Mouse (Mus musculus) CD4-positive, CD25-positive, alpha-beta regulatory T cell, adult 2 months (primary cell): ENCODE measurements around the gene Siglece.

Source experiments
- DNase-seq: peaks from one replicate; pipeline ENCODE4 v3.0.0-alpha.2; 2012; ENCODE audit warnings: low read depth, low spot score

The Siglece gene

DNA sequence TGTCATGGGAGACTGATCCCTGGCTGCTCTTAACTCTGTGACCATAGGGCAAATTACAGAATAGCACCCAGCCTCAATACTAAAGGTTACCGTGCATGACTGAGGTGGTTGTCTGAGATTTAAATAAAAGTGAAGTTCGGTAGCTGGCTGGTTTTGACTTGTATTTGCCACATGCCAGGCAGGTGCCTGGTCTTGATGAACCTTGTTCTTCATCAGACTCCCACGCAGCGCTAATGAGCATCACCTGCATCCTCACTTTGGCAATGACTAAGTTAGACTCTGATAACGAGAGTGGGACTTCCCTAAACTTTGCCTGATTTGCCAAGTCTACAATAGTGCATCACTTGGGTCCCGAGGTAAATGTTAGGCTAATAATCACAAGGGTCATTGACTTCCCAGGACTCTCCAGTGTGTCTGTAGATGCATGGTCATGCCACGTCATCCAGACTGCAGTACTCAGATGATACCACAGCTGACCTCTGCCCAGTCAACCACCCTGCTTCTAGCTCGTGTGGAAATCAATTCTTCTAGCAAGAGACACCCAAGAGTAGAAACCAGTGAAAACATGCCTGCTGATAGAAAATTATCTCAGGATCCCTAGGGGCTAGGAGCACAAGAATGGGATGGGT is 34.1 kb downstream of the Siglece start:
- DNase-seq: no peak

DNA sequence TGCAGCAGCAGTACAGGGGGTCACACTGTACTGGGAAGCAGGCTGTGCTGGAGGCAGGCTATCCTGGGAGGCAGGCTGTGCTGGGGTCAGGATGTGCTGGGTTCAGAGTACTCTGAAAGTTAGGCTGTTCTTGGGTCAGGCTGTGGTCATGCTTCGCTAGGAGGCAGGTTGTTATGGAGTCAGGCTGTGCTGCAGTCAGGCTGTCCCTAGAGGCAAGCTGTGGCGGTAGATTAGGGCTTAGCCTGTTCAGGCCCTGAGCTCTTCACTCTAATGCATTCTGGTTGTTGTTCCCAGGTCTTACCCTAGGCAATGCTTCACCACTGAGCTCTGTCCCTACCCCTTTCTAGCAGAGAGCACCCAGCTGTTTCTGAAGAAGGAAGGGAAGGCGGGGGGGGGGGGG is 34.9 kb downstream of the Siglece start:
- DNase-seq: no peak

DNA sequence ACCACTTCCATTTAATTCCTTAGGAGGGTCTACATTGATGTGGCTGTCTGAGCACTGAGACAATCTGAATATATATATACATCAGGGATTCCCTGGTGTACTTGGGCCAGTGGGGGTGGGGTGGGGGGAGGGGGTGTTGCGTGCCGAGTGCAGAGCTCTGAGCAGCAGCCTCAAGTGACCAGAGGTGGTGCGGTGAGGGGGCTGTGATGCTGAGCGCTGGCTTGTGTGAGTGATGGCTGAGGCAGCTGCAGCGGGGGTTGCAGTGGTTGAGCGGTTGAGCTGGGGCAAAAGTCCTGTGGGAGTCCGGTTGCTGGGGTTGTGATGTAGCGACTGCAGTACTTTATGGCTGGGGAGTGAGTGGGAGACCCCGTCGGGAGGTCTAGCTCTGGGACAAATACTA is 36.1 kb downstream of the Siglece start:
- no peak for DNase-seq

DNA sequence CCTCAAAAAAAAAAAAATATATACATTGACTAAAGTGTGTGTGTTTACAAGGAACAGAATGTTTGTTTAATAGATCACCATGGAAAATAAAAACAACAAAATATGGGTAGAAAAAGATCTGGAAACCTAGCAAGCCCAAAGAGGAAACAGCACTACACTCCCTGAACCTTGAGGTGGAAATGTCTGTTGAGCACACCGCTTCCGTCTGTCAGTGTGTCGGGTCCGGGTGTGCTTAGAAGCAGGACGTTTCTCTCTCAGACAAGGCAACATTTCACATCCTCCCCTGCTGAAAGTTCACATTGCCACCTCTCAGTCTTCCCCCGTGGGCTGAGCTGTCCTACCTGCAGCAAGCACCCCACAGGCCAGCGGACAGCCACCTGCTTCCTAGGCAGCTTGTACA is 37.0 kb downstream of the Siglece start:
- no peak for DNase-seq

DNA sequence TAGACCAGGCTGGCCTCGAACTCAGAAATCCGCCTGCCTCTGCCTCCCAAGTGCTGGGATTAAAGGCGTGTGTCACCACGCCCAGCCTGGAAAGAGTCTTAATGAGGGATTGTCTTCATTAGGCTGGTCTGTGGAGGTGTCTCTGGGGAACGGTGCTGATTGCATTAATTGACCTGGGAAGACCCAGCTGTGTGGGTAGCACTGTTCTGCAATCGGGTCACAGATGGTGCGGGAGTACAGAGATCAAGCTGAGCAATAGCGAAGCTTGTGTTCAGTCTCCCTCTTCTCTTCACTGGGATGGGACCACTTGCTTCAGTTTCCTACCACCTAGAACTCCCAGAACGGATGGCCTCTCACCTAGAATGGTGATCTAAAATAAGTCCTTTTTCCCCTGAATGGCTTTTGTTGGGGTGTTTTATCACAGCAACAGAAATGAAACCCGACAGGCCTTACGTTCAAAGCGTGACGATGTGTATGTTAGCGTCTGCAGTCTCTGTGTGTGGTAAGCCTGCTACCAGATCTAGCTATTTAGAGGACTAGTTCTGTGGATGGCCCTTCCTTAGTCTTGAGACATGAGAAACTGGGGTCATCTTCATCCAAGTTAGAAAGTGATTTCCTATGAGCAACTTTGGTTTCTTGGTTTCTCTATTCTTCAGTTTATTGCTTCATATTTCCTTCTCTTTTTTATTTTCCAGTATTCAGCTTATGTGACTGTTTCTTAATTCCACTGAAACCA is 46.0 kb downstream of the Siglece start:
- no peak for DNase-seq

DNA sequence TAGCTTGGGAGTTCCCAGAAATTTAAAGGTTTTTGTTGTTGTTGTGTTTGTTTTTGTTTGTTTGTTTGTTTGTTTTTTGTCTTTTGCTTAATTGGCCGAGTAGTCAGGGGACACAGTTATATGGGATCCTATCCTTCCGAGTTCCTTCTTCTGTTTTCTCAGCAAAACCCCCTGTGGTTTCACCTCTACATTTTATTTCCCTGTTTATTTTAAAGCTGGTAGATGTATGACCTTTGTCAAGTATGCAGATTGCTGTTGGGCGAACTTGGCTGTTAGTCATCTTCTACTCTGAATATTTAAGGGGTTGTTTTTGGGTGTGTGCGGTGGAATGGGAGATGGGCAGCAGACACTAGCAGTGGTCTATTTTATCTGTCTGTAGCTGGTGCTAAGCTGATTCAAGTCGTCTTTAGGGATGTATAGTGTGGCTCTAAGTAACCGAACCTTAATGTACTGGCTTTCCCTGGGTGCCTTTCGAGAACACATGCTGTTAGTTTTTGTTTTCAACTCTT is 51.6 kb downstream of the Siglece start:
- no peak for DNase-seq

DNA sequence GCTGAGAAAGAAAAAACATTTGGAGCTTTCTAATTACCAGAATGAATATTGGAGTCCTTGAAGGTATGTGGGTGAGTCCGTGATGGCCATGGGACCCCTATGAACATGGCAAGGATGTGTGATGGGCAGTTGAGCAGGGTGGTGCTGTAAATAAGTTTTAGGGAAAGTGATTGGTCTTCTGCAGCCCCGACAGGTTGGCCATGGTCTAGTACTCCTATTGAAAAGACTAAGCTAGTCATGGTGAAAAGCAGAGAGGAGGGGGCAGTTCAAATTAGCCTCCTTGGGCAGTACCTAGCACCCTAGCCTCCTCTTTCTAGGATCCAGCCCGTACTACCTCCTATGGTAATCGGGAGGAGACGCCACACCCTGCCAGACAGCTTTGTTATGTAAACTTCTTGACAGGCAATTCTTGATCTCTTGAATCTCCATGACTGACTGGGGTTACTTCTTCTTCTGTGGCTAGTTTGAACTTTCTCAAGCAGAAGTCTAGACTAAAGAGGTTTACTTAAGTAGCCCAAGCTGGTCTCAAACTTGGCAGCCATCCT is 52.1 kb downstream of the Siglece start:
- no peak for DNase-seq

DNA sequence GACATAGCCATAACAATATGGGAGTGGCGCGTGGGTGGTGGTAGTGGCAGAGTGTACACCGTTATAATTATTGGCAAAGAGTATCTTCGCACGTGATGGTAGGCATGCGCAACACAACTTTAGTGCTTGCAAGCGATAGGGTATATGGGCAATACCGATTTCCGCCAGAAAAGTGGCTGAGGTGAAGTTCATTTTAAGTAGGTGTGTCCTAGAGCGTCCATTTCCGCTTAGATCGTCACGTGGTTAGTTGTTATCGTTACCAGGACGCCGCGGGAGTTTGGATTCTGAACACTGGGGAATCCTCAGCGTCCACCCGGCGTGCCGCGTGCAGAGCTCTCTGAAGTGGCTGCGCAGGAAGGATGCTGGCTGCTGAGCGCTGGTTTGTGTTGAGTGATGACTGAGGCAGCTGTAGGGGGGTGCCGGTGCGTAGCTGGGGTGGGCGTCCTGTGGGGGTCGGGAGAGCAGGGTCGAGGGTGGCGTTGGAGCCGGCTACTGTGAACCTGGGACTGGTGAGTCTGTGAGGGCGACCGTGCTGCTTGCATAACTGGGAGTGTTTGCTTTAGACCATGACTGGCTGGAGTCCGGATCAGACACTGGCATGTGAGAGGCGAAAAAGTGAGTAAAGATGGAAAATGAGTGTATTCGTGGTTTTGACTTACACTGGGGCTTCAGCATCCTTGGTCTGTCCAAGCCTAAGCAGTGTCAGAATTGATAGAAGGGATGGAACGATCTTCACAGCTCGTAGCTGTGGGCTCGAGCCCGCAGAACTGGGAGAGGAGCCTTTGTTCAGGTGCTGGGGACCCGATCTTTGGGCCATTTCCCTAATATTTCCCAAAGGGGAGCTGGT is 52.8 kb downstream of the Siglece start, which contains the start of gene Zfp819:
Zfp819 (plus strand) TSS at position 274 of the 847 bp plus-strand sequence.
- DNase-seq: peak; percentile 57

DNA sequence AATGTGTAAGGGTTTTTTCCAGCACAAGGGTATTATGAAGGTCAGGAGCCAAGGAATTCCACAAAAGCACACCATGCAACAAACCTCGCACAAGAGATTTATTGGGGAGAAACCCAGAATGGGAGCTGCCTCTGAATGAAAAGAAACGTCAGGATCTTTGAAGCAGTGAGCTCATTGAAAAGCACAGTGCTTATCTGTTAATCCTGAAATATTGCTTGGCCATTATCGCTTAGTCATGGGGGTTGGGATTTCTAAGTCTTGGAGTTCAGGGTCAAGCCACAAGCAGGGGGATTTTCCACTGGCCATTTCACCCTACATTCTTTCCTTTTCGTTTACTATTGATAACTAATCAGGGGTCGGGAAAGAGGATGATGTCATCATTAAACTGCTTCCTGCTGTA is 58.1 kb downstream of the Siglece start:
- DNase-seq: no peak
